Mouse (Mus musculus) adrenal gland, postnatal 36 days (tissue): ENCODE data around the gene Agpat2. TPM values are rescaled to one million over a fixed set of nuclear protein-coding genes. Genes with fewer than 3 reads are reported as not detected.

Source experiments
- DNase-seq, 2 experiments: peaks; one replicate each; pipeline ENCODE4 v3.0.0; 2021; ENCODE audit warnings: mixed read lengths in 1 of 2
- total RNA-seq, 2 experiments: library from RNA; stranded (reverse); gene quantifications; 2 replicates each; pipeline ENCODE4 v1.2.3; 2021

Gene Agpat2
- total RNA-seq, 2 experiments from 2014 or later: 301 to 364 TPM

DNA sequence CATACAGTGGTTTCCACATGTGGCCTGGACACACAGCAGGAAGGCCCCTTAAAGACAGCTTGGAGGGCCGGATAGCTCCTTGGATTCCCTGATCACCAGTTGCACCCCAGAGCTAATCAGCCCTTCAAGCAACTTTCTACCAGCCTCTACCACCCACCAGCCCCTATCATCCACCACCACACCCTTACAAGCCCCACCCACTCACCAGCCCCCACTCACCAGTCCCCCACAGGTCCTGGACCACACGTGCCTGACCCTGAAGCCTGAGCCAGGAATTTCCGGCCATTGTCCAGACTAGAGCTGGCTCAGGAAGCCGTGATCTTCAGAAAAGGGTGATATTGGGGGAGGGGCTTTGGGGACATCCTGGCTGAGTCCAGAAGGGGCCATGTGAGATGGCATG, 28.4 kb downstream of the Agpat2 start:
- peak; percentile 65 to 79 for DNase-seq

GRCm38 (mm10) chr2:26575378-26575777, 28.8 kb downstream of the Agpat2 start:
- no peak for DNase-seq

DNA sequence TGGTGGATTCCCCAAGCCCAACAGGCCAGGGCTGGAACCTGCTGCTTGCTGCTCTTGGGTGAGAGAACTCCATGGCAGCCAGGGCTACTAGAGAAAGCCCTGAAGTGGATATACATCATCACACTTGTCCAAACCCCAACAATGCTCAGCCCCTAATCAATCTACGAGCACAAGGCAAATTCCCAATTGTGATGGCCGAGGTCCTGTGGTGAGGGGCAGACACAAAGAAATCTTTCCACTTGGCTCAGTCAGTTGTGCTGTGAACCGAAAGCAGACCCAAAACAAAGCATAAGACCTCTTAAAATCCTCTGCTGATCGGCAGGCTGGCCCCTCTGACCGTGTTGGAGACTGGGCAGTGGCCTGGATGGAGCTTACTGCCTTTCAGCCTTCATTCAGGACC, 29.4 kb downstream of the Agpat2 start:
- DNase-seq: no peak

- DNase-seq: no peak
These were observed 30.4 kb downstream of the Agpat2 start for GRCm38 (mm10) chr2:26573807-26574206.

DNA sequence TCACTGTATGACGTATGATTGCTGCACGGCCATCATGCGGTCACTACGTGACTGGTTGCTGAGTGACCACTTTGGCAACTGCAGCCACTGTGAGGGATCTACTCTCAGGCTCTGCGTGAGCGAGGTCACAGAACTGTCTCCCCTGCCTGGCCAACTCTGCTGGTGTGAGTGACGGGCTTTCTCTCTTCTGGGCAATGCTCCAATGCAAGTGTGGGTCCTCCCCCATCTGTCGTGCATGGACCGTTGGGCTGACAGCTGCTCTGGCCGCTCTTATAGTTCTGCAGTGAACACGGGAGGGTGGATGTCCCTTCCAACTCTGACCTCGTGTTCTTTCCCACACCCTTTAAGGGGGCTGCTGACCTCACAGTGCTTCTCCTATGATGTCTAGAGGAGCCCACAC, 30.8 kb downstream of the Agpat2 start:
- peak; percentile 56 to 64 for DNase-seq

GRCm38 (mm10) chr2:26571826-26572225, 32.4 kb downstream of the Agpat2 start:
- peak in 1 of 2 experiments; percentile 66 for DNase-seq

DNA sequence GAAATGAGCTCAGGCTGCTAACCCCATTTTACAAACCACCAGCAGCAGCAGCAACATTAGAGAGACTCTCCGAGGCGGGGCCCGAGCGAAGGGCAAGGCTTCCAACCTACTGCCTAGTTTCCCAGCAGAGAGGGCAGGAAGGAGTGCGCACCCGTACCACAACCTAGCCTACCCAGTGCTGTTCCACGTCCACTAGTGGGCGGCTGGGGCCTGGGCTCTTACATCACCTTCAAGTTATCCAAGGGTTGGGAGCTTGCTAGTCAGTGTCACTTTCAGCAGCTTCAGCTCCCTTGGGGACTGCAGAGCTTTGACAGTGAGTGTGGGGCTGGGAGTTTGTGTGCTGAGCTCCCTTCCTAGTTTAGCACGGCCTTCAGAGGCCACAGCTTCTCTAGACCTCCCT, 32.8 kb downstream of the Agpat2 start:
- DNase-seq: no peak

DNA sequence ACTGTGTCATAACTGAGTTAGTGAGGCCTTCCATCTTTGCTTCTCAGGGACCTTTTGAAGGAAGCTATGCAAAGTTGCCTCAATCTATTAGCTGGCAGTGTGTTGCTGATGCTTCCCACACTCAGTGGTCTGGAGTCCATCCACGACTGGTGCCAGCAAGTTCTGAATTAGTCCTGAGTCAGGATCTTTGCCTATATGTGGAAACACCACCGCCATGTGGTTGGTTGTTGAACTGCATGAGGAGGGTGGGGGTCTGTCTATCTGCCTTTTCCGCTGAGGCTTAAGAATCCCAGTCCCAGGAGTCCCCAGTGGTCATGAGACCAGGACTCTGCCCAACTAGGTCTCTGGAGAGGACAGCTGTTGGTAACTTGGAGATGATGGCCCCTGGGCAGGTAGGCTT, 34.2 kb downstream of the Agpat2 start:
- peak in 1 of 2 experiments; percentile 51 for DNase-seq

DNA sequence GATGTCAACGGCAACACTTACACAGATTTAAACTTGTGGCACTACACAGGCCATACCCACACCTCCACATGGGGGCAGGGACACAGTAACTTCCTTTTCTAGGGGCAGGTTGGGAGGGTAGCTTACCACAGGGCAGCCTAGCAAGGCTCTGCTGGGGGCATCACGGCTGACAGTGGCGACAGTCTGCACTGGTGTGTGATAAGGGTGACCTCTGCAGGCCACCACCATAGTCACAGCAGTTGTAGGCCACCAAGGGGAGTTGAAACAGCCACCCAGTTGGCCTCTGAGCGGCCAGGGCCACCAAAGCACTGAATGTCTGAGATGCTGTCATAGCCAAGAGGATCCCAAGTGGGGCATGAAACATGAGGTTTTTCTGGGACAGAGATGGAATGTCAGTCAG, 38.0 kb downstream of the Agpat2 start:
- peak; percentile 52 to 71 for DNase-seq

- peak; percentile 38 to 43 for DNase-seq
These were observed 42.7 kb downstream of the Agpat2 start for GRCm38 (mm10) chr2:26561351-26562016.

GRCm38 (mm10) chr2:26560506-26560905, 43.7 kb downstream of the Agpat2 start:
- DNase-seq: no peak

- DNase-seq: no peak
These were observed 47.7 kb downstream of the Agpat2 start for GRCm38 (mm10) chr2:26556535-26556993.

DNA sequence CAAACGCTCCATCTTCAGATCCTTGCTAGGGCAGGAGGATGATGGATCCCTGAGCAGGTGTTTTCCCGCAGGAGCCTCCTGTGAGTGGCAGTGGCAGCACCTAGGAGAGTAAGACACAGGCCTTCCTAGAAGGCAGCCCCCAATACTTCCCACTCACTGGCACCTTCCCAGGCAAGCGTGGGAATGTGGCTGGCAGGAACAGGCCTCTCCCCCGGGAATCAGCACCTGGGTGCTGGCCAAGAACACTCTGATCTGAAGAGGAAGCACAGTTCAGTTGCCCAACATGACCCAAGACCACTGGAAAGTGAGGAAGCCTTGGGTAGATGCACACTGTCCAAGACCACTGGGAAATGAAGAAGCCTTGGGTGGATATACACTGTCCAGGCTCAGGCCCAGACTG, 49.1 kb downstream of the Agpat2 start:
- peak; percentile 46 to 74 for DNase-seq

DNA sequence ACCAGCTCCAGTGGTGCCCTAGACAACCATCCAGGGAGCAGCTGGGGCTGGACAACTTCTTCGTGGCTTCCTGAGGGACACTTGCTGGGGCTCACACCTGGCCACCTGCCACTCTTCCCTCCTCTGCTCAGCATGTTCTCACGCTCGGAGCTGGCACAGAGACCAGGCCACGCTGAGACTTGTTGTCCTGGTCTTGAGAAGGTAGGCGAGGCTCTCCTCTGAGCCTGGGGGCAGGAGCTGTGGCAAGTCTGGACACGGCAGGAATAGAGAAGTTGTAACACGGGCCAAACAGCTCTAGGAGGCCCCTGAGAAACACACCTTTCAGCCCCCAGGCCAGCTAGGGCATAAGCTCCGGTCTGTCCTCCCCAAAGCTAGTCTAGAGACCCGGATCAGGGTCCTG, 50.3 kb downstream of the Agpat2 start:
- no peak for DNase-seq

DNA sequence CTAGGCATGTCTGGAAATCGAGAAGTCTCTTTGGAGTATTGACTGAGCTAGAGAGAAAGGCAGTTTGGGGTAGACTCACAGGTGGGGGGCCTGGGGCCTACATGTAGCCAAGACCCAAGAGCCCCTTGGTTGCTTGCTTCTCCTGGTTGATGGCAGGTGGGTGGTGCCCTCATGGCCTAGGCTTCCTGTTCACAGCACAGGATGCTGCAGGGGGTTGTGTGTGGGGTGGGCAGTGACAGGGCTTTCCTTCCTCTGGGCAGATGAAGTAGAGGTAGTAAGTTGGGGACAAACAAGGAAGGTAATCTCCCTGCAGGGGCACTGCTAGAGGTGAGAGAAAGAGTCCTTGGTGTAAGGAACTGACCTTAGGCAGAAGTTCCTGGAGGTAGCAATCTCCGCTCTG, 52.2 kb downstream of the Agpat2 start:
- no peak for DNase-seq

DNA sequence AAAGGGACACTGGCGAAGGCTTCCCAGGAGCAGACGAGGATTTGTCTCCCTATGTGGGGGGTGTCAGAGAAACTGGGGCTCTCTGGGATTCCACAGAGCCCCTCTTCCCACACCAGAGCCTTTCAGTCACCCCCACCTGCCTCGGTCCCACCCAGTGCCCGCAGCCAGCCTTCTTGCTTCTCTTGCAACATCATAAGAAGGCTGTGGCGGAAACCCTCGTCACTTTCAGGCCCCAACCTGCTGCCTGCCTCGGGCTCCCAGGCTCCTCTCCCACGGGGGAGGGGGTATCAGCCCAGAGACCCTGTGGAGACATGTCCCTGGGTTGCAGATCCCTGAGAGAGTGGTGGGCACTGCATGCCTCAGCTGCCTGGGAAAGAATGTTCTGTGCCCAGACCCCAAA, 52.8 kb downstream of the Agpat2 start:
- no peak for DNase-seq

GRCm38 (mm10) chr2:26550777-26551176, 53.4 kb downstream of the Agpat2 start:
- DNase-seq: no peak

DNA sequence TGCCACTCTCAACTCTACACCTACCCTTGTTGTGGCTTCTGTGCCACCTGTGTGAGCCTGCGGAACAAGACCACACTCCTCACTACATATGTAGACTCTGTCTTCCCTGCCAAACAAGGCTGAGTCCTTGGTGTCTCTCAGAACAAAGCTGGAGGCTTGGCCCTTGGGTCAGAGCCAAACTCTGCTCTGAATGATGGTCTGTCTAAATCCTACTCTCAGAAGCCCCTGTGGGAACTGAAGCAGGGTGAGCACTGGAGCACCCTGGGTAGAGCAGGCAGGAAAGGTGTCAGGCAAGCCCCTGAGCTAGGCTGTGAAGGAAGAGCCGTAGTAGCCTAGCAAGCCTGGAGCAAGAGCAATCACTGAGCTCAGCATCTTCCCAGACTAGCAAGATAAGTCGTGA, 54.0 kb downstream of the Agpat2 start:
- DNase-seq: peak; percentile 50 to 63

- DNase-seq: peak; percentile 36 to 54
These were observed 54.4 kb downstream of the Agpat2 start for GRCm38 (mm10) chr2:26549801-26550200.

GRCm38 (mm10) chr2:26547481-26547880, 56.7 kb downstream of the Agpat2 start:
- no peak for DNase-seq

- peak; percentile 65 to 73 for DNase-seq
These were observed 60.0 kb downstream of the Agpat2 start for GRCm38 (mm10) chr2:26544265-26544664.

GRCm38 (mm10) chr2:26543768-26544167, 60.4 kb downstream of the Agpat2 start:
- peak; percentile 54 to 58 for DNase-seq

DNA sequence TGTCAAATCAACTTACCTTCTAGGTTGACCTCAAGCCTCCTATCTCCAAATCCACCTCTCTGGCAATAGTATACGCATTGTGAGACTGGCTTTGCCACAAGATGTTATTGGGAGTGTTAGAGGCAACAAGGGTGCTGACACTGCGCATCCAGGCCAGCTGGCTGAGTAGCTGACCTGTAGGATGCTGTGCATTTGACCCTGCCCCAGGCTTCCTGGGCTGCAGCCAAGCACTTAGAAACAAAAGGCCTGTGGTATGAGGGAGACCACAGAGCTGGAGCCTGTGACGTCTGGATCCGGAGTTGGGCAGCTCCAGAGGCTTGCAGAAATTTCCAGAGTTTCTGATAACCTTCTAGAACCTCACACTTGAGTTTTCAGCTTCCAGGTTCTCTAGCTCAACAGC, 61.1 kb downstream of the Agpat2 start:
- peak; percentile 28 to 58 for DNase-seq
